ENCODE assay signal across 19 mouse cellular contexts in the genomic region with DNA sequence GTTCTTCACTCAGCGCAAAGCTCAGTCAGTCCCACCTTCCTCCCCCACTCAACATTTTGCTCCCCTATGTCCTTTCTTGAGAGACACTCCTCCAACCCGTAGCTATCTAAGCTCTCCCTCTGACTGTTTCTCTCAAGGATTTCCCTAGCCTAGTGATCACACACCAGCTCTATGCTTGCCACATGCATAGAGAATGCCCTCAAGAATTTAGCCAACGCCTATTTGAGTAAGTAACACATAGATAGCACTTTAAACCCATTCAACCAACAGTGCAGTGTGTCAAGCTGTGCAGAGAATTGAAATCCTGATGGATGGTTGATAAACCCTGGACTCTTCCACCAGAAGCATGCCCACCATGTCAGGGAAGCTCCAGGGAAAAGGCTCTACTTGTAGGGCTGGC.
"Had no signal": no experiment of that assay in that cellular context is flagged by ENCODE, and none has a peak within 500 bp of the region (broad histone marks: within the 10 kb centered on the region; RNA-seq: fewer than 3 reads in every experiment).

No protein-coding gene starts in this region.

- H3K4me2 ChIP-seq: lung, embryonic 15.5 days; midbrain, embryonic 12.5 days; neural tube, embryonic 13.5 days; neural tube, embryonic 15.5 days had no signal

- DNase-seq: lung, adult 2 months; lung, postnatal 10 days; lung, postnatal 4 days; midbrain, embryonic 14.5 days; retina, postnatal 1 day; right cerebral cortex, adult 18-20 months; right cerebral cortex, postnatal 25 days; right cerebral cortex, postnatal 4 days; spleen, adult 18-20 months; thymus, adult 2 months; thymus, postnatal 25 days had no signal

- H3K4me1 ChIP-seq: midbrain, embryonic 10.5 days had no signal

- H3K9ac ChIP-seq: liver, embryonic 14.5 days; lung, embryonic 15.5 days; midbrain, embryonic 12.5 days; neural tube, embryonic 13.5 days; neural tube, embryonic 15.5 days had no signal

- H3K4me3 ChIP-seq: lung, embryonic 15.5 days; midbrain, embryonic 10.5 days; midbrain, embryonic 12.5 days; myocyte; neural tube, embryonic 13.5 days; neural tube, embryonic 15.5 days had no signal

- H3K27me3 ChIP-seq: lung, embryonic 15.5 days; midbrain, embryonic 12.5 days; neural tube, embryonic 13.5 days; neural tube, embryonic 15.5 days had no signal

- H3K9me3 ChIP-seq: lung, embryonic 15.5 days; midbrain, embryonic 10.5 days; midbrain, embryonic 12.5 days; neural tube, embryonic 13.5 days; neural tube, embryonic 15.5 days had no signal

- ATAC-seq: midbrain, embryonic 16.5 days had no signal

- H3K36me3 ChIP-seq: lung, embryonic 15.5 days; midbrain, embryonic 10.5 days; midbrain, embryonic 12.5 days; neural tube, embryonic 13.5 days; neural tube, embryonic 15.5 days had no signal

- H3K27ac ChIP-seq: liver, embryonic 14.5 days; lung, embryonic 15.5 days; midbrain, embryonic 10.5 days; midbrain, embryonic 12.5 days; neural tube, embryonic 13.5 days; neural tube, embryonic 15.5 days had no signal
